Mouse (Mus musculus): Measurements from ENCODE around the gene Klk1b27.
"Not testable (repeated sequence)": the region's sequence is repeated elsewhere in the genome, so short reads cannot be mapped to it uniquely, and the experiment has no call there.

The Klk1b27 gene

GRCm38 (mm10) chr7:44051990-44052389, at the start of gene Klk1b27:
Gene Klk1b27 (plus strand): TSS chr7:44052290.
- not testable (repeated sequence) for DNase-seq (ENCODE audit: low read depth)

GRCm38 (mm10) chr7:44004847-44005246, 47.2 kb upstream of the Klk1b27 start:
- DNase-seq (ENCODE audit: low read depth): no peak

- not testable (repeated sequence) for DNase-seq (ENCODE audit: low read depth)
Measured at GRCm38 (mm10) chr7:44011868-44012267, 40.2 kb upstream of the Klk1b27 start, which contains the start of gene Klk1b26. Gene Klk1b26 (plus strand): TSS chr7:44012168.

GRCm38 (mm10) chr7:44014666-44015065, 37.4 kb upstream of the Klk1b27 start:
- not testable (repeated sequence) for DNase-seq (ENCODE audit: low read depth)

- no peak for DNase-seq (ENCODE audit: low read depth)
Measured at GRCm38 (mm10) chr7:44015071-44015470, 37.0 kb upstream of the Klk1b27 start.

- DNase-seq (ENCODE audit: low read depth): no peak
Measured at GRCm38 (mm10) chr7:44072117-44072516, 20.0 kb downstream of the Klk1b27 start.

GRCm38 (mm10) chr7:44077703-44078102, 25.6 kb downstream of the Klk1b27 start:
- no peak for DNase-seq (ENCODE audit: low read depth)

- DNase-seq (ENCODE audit: low read depth): no peak
Measured at GRCm38 (mm10) chr7:44096111-44096510, 44.0 kb downstream of the Klk1b27 start.

- not testable (repeated sequence) for DNase-seq (ENCODE audit: low read depth)
Measured at GRCm38 (mm10) chr7:44102028-44102427, 49.9 kb downstream of the Klk1b27 start, which contains the start of gene Klk1b21. Gene Klk1b21 (plus strand): TSS chr7:44102328.

Measured in naive thymus-derived CD4-positive, alpha-beta T cell, adult 2 months (primary cell).